Mouse (Mus musculus) spleen, embryonic (tissue): ENCODE measurements around the gene Fam193a.

Experiments used
- CTCF ChIA-PET: fragments of 350-600 bp; sonication (Branson Sonifier 250); formaldehyde crosslinking; loops from one replicate; lab custom pipeline; 2022; lab: Charles Lee

Gene Fam193a

GRCm38 (mm10) chr5:34520458-34521209 is 150.9 kb downstream of the Fam193a start:
- CTCF ChIA-PET = interaction anchor here (0.9 to 1.6 kb wide), 3 partner anchors 8 to 113 kb away, joined by 3 read pairs; no protein-coding TSS in a partner anchor

- CTCF ChIA-PET = interaction anchor here (0.9 to 1.6 kb wide), 3 partner anchors 9 to 112 kb away, joined by 3 read pairs; no protein-coding TSS in a partner anchor
Observed at GRCm38 (mm10) chr5:34521337-34521736, 151.6 kb downstream of the Fam193a start.

DNA sequence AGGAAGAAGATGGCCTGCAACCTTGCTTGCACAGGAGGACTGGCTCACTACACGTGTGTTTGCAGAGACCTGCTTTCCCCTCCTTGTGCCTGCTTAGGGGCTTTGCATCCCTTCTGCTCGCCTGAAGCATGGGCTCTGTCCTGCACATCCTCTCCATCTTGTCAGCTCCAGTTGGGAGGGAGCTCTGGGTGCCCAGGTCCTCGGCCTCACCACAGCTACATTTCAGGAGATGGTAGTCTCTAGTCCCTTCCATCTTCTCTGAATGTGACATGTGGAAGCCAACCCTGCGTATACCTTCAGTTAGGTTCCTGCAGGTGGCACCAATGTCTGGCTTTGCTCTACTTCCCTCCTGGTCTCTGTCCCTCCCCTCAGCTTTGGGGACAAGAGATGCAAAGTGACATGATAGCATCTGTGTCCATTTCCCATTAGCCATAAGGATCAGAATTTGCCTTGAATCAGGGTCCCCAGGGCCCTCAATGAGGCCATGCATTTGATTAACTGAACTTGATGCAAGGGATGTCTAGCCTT is 154.3 kb downstream of the Fam193a start:
- CTCF ChIA-PET = interaction anchor here (0.5 to 1.0 kb wide), 4 partner anchors 19 to 113 kb away, joined by 3 read pairs; partner anchors contain the start of gene Mfsd10

DNA sequence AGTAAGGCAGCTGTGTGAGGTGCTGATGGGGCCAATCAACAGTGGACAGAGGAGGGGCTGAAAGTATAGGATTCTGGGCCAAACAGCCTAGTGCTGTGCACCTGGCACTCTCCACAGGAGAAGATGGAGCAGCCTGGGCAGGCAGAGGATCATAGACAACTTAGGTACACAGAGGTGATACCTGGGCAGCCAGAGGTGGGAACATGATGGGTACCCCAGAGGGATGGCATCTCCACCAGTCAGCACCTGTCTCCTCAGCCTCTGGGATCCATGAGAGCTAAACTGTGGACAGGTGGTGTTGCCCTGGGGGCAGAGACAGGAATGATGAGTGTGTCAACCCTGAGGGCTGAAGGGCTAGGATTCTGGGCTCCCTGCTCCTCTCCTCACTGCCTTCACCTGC is 154.8 kb downstream of the Fam193a start:
- CTCF ChIA-PET = interaction anchor here (0.5 to 1.0 kb wide), 2 partner anchors 18 to 113 kb away, joined by 3 read pairs; partner anchors contain the start of gene Mfsd10

DNA sequence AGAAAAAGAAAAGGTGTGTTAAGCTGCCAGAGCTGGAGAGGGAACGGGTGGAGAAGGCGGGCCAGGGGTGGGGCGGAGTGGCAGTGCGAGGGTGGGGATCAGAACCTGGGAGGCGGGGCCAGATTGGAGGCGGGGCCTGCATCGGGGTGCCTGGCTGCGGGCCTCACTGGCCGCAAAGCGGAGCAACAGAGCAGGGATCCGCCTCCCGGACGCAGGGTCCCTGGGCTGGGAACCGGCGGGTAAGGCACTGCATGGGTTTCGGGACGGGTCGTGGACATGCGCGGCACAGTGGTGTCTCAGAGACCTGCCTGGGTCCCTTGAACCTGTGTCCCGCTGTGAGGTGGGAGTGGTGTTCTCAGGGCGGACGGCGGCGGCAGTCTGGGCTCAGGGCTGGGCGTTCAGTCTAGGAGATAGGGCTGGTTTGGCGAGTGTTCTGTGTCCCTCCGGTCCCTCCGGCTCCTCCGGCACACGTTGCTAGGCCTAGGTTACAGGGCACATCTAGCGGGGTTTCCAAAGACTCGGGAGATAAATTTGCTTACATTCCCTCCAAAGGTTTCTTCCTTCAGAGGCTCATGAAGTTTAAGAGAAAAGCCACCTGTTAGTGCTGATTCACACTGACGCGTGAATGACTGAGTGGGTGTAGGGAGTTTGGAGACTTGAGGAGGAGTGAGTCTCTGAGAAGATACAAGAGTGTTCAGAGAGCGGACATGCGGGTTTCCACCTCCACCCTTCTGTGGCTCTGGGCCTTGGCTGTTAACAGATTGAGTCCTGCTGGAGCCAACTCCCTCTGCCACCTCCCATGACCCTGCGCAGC is 156.1 kb downstream of the Fam193a start, which contains the start of gene Sh3bp2:
TSS of gene Sh3bp2 (plus strand) at position 176 of the 814 bp plus-strand sequence.
- CTCF ChIA-PET = interaction anchor here (0.7 kb wide), 2 partner anchors 12 to 85 kb away, joined by 3 to 7 read pairs; no protein-coding TSS in a partner anchor

DNA sequence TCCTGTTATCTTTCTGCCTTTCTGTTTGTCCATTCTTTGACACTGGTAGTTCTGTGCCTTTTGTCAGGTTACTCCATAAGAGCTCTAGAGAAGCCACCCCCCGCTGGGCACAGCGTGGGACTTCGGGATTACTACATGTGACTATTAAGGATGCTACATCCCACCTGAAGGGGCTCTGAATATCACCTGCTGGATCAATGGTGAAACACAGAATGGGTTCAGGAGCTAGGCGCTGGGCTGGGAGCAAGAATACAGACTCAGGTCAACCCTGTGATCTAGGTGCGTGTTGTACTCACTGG is 156.7 kb downstream of the Fam193a start:
- CTCF ChIA-PET = interaction anchor here (0.7 kb wide), 1 partner anchor 12 kb away, joined by 3 read pairs; no protein-coding TSS in a partner anchor

DNA sequence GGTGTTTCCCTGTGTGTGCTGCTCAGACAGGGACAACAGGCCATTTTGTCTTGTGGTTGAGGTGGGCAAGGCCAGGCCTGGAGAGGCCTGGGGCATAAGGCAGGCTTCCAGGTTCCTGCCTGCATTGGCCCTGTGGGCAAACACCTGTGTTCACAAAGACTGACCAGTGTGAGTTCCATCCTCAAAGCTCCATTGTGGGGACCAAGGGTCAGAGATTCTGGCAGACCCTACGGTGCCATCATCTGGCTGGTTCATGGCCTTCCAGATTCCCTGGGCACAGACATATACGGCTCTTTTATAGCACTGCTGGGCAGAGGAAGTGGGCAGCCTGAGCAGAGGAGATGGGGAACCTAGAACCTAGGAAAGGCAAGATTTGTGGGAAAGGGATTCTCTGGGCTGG is 157.6 kb downstream of the Fam193a start:
- CTCF ChIA-PET = interaction anchor here (0.6 to 1.1 kb wide), 2 partner anchors 9 to 120 kb away, joined by 3 to 4 read pairs; no protein-coding TSS in a partner anchor

DNA sequence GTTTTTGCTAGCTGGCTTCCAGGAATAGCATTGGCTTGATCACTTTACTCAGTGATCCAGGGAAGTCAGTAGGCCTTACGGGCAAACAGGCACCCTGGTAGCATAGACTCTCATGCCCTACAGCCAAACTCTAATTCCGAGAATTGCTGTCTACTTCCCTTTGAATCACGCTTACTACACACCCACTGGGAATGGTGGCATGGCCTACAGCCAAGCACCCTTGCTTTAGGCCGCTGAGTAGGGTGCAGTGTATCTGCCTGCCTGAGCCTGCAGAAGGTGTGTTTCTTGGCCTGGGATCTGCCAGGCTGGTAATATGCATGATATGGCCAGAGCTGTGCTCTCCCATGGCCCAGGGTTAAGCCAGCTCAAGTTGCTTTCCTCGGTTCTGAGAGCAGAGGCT is 159.0 kb downstream of the Fam193a start:
- CTCF ChIA-PET = interaction anchor here (0.6 kb wide), 1 partner anchor 858 kb away, joined by 3 read pairs; no protein-coding TSS in a partner anchor

DNA sequence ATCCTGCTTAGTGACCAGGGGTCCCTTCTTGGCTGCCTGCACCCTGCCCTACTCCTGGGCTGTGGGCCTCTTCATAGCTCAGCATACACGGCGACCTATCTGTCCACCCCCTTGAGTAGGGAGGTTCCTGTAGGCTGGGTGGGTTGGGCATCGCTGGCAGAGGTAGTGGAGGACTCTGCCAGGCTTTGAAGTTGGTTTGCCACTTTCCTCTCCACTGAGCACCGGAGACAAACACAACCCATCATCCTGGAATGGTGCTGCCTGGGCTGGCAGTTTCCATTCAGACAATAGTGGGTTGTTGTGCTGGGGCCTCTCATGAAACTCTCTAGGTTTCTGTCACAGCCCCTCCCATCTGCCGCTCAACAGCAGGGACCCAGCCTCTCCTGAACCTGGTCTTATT is 160.4 kb downstream of the Fam193a start:
- CTCF ChIA-PET = no interaction called here

DNA sequence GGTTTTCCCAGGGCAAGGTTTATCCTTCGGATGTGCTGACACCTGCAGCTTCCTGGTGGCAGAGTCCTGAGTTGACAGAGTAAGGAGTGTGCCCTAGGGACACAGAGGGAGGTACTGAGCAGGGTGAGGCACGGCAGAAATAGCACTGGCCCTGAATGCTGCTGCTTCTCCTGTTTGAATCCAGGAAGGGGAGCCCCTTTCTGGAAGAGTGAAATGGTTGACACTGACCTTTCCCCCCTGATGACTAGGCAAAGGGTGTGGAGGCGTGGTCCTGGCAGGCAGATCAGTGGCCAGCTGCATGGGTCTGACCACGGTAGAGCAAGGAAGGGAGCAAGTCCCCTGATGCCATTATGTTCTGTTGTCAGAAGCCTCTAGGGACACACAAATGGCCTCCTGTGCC is 161.0 kb downstream of the Fam193a start:
- CTCF ChIA-PET = no interaction called here

GRCm38 (mm10) chr5:34533066-34533465 is 163.3 kb downstream of the Fam193a start:
- CTCF ChIA-PET = no interaction called here

- CTCF ChIA-PET = no interaction called here
Observed at GRCm38 (mm10) chr5:34533820-34534219, 164.1 kb downstream of the Fam193a start.

- CTCF ChIA-PET = no interaction called here
Observed at GRCm38 (mm10) chr5:34534776-34535581, 165.2 kb downstream of the Fam193a start.

GRCm38 (mm10) chr5:34535831-34536230 is 166.1 kb downstream of the Fam193a start:
- CTCF ChIA-PET = interaction anchor here (0.9 kb wide), 1 partner anchor 8 kb away, joined by 4 read pairs; no protein-coding TSS in a partner anchor
